Mouse (Mus musculus) kidney, adult 18-20 months (tissue): ENCODE measurements around the gene Sacm1l.

Source experiments
- DNase-seq: peaks from one replicate; pipeline ENCODE4 v3.0.0; 2021

The Sacm1l gene

GRCm38 (mm10) chr9:123529392-123530157 is at the start of gene Sacm1l:
Sacm1l (plus strand) TSS chr9:123529759.
- peak; percentile 97 for DNase-seq

- DNase-seq: no peak
Observed at GRCm38 (mm10) chr9:123479876-123480252, 49.7 kb upstream of the Sacm1l start.

- no peak for DNase-seq
Observed at GRCm38 (mm10) chr9:123480253-123480921, 49.2 kb upstream of the Sacm1l start.

GRCm38 (mm10) chr9:123481136-123481535 is 48.4 kb upstream of the Sacm1l start:
- no peak for DNase-seq

- DNase-seq: no peak
Observed at GRCm38 (mm10) chr9:123483598-123483997, 46.0 kb upstream of the Sacm1l start.

- DNase-seq: no peak
Observed at GRCm38 (mm10) chr9:123484830-123485229, 44.7 kb upstream of the Sacm1l start.

GRCm38 (mm10) chr9:123485561-123485960 is 44.0 kb upstream of the Sacm1l start:
- no peak for DNase-seq

- DNase-seq: no peak
Observed at GRCm38 (mm10) chr9:123486635-123487034, 42.9 kb upstream of the Sacm1l start.

GRCm38 (mm10) chr9:123489073-123489472 is 40.5 kb upstream of the Sacm1l start:
- DNase-seq: no peak

GRCm38 (mm10) chr9:123489727-123490343 is 39.7 kb upstream of the Sacm1l start:
- DNase-seq: no peak

GRCm38 (mm10) chr9:123490930-123491329 is 38.6 kb upstream of the Sacm1l start:
- DNase-seq: no peak

GRCm38 (mm10) chr9:123491917-123492585 is 37.5 kb upstream of the Sacm1l start:
- DNase-seq: peak; percentile 52

GRCm38 (mm10) chr9:123496665-123497064 is 32.9 kb upstream of the Sacm1l start:
- DNase-seq: no peak

- no peak for DNase-seq
Observed at GRCm38 (mm10) chr9:123497906-123498305, 31.7 kb upstream of the Sacm1l start.

- DNase-seq: no peak
Observed at GRCm38 (mm10) chr9:123500480-123500879, 29.1 kb upstream of the Sacm1l start.

- DNase-seq: no peak
Observed at GRCm38 (mm10) chr9:123503171-123503834, 26.3 kb upstream of the Sacm1l start.

- DNase-seq: peak; percentile 64
Observed at GRCm38 (mm10) chr9:123504325-123504724, 25.2 kb upstream of the Sacm1l start.

- DNase-seq: peak; percentile 50
Observed at GRCm38 (mm10) chr9:123505598-123505997, 24.0 kb upstream of the Sacm1l start.

- no peak for DNase-seq
Observed at GRCm38 (mm10) chr9:123506270-123507146, 23.1 kb upstream of the Sacm1l start.

- no peak for DNase-seq
Observed at GRCm38 (mm10) chr9:123507380-123507779, 22.2 kb upstream of the Sacm1l start.

- DNase-seq: no peak
Observed at GRCm38 (mm10) chr9:123508986-123509385, 20.6 kb upstream of the Sacm1l start.
